9 mouse cellular contexts compared by ENCODE assay signal in genomic region chr11:16412609-16413008, GRCm38 (mm10).
A peak's percentile ranks its signal among the peaks of the same experiment; 100 is the strongest.
DNase-seq lines count a peak whose midpoint lies in the region; ATAC-seq and TF ChIP-seq lines count a peak whose summit lies in the region.
"Had no signal": no experiment of that assay in that cellular context is flagged by ENCODE, and none has a peak within 500 bp of the region (broad histone marks: within the 10 kb centered on the region; RNA-seq: fewer than 3 reads in every experiment).

No protein-coding gene starts in this region.

- peak; percentile 92 for TF ChIP-seq CTCF in forebrain, postnatal 0 days (IDR thresholded peaks at IDR 0.05; ENCODE audit: low read depth)

- H3K4me1 ChIP-seq in liver, embryonic 12.5 days = no peaks in the 10 kb centered on the region
- H3K4me1 ChIP-seq in forebrain, postnatal 0 days (ENCODE audit: insufficient read depth) = no peaks in the 10 kb centered on the region
- no peaks in the 10 kb centered on the region for H3K4me1 ChIP-seq in limb, embryonic 10.5 days
- H3K4me1 ChIP-seq: megakaryocyte, embryonic 14.5 days had no signal

- no peak for ATAC-seq in liver, embryonic 12.5 days
- peak; percentile 94 for ATAC-seq in forebrain, postnatal 0 days
- no peak for ATAC-seq in activated CD4-positive, CD25-positive, alpha-beta regulatory T cell, adult 4 months

- H3K4me3 ChIP-seq in liver, embryonic 12.5 days = no peak overlapping the region
- H3K4me3 ChIP-seq in forebrain, postnatal 0 days (ENCODE audit: low read depth, low read length) = no peak overlapping the region
- no peak overlapping the region for H3K4me3 ChIP-seq in limb, embryonic 10.5 days
- H3K4me3 ChIP-seq: megakaryocyte, embryonic 14.5 days had no signal

- peak; percentile 13 for DNase-seq in liver
- peak; percentile 23 to 33 for DNase-seq in cerebellum, adult 18-20 months
- peak; percentile 91 for DNase-seq in forebrain, postnatal 0 days
- DNase-seq in kidney, adult 8-10 months = peak; percentile 32 to 63
- peak; percentile 41 for DNase-seq in limb, embryonic 10.5 days (ENCODE audit: low spot score)
- DNase-seq in neural tube, embryonic 10.5 days (ENCODE audit: extremely low spot score, low spot score) = peak; percentile 50

- H3K36me3 ChIP-seq in liver, embryonic 12.5 days = no peaks in the 10 kb centered on the region
- H3K36me3 ChIP-seq in forebrain, postnatal 0 days (ENCODE audit: insufficient read depth) = no peaks in the 10 kb centered on the region
- no peaks in the 10 kb centered on the region for H3K36me3 ChIP-seq in limb, embryonic 10.5 days

- H3K4me2 ChIP-seq in liver, embryonic 12.5 days = no peak overlapping the region
- no peak overlapping the region for H3K4me2 ChIP-seq in forebrain, postnatal 0 days (ENCODE audit: low read depth)

- H3K9me3 ChIP-seq in liver, embryonic 12.5 days (replicated peaks) = no peaks in the 10 kb centered on the region
- H3K9me3 ChIP-seq in forebrain, postnatal 0 days (ENCODE audit: low read length) = no peaks in the 10 kb centered on the region
- H3K9me3 ChIP-seq in limb, embryonic 10.5 days (replicated peaks) = no peaks in the 10 kb centered on the region
- H3K9me3 ChIP-seq: megakaryocyte, embryonic 14.5 days had no signal

- no peak overlapping the region for H3K27ac ChIP-seq in liver, embryonic 12.5 days
- no peak overlapping the region for H3K27ac ChIP-seq in forebrain, postnatal 0 days (ENCODE audit: low read depth, low read length)
- H3K27ac ChIP-seq in limb, embryonic 10.5 days = no peak overlapping the region

- H3K27me3 ChIP-seq in liver, embryonic 12.5 days (replicated peaks) = no peaks in the 10 kb centered on the region
- H3K27me3 ChIP-seq in forebrain, postnatal 0 days (ENCODE audit: insufficient read depth, low read length) = no peaks in the 10 kb centered on the region
- no peaks in the 10 kb centered on the region for H3K27me3 ChIP-seq in limb, embryonic 10.5 days (ENCODE audit: low read depth, poor library complexity, severe bottlenecking)
- H3K27me3 ChIP-seq: megakaryocyte, embryonic 14.5 days had no signal

- WGBS in liver, embryonic 12.5 days (ENCODE audit: insufficient replicate concordance) = 24% methylated on average over 4 of the region's 4 CpGs
- 25% methylated on average over 4 of the region's 4 CpGs for WGBS in forebrain, postnatal 0 days
- 33% methylated on average over 4 of the region's 4 CpGs for WGBS in limb, embryonic 10.5 days

- no peak overlapping the region for H3K9ac ChIP-seq in liver, embryonic 12.5 days
- H3K9ac ChIP-seq in forebrain, postnatal 0 days = no peak overlapping the region

Comparison
In these comparisons a context has a peak if more than half of its experiments do, and no peak if none do; other contexts are left out.
1. DNase-seq: peak in every context shown above with its lines; median percentile 91 in forebrain, postnatal 0 days; 50 in neural tube, embryonic 10.5 days; 48 in kidney, adult 8-10 months; 41 in limb, embryonic 10.5 days; 28 in cerebellum, adult 18-20 months; 13 in liver.